Mouse (Mus musculus) left cerebral cortex, adult 2 months (tissue): Measurements from ENCODE around the gene Litaf. TPM values are rescaled to one million over a fixed set of nuclear protein-coding genes. Genes with fewer than 3 reads are reported as not detected.

Experiments
- DNase-seq, 2 experiments: peaks; one replicate each; pipeline ENCODE4 v3.0.0; 2021 to 2022; ENCODE audit warnings: low spot score in 2 of 2, mixed read lengths in 1 of 2; ENCODE audit errors: extremely low spot score in 1 of 2
- H3K27ac ChIP-seq: fragments of 200-600 bp; 2 replicates; pipeline ENCODE4 v1.8.1; 2022
- H3K4me3 ChIP-seq: fragments of 200-600 bp; 2 replicates; pipeline ENCODE4 v1.8.1; 2022
- CTCF ChIP-seq: fragments of 200-600 bp; IDR thresholded peaks from 2 replicates; pipeline ENCODE4 v1.8.1; 2022; ENCODE audit warnings: antibody characterized with exemption, mild to moderate bottlenecking, moderate library complexity
- intact Hi-C: fragments of 180-260 bp; cut with DNase I; formaldehyde crosslinking; loops from one replicate; pipeline ENCODE4 v1.15.1; 2025
- total RNA-seq, 2 experiments: library from RNA; stranded (reverse); gene quantifications; 2 replicates each; pipeline ENCODE4 v1.2.3; 2021

The Litaf gene
- total RNA-seq, 2 experiments from 2014 or later: 9.1 to 14.1 TPM

DNA sequence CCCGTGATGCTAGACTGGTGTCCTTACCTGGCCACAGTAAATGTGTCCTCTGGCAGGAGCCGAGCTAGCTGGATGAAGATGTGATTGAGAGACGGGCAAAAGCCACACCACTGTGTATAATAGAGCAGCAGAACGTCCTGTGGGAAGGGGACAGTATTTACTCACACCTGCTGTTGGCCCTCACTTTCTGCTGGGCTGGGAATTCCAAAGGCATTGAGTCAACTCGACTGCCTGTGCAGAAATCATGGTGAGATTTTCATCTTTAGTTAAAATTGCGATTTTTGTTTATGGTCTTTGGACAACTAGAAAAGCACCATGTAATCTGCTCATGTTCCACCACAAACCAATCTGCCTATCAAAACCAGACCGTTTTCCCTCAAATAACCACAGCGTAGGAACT, 18.2 kb upstream of the Litaf start:
- H3K27ac ChIP-seq: no peak overlapping the region
- DNase-seq: no peak
- TF ChIP-seq CTCF: no peak
- H3K4me3 ChIP-seq: no peak overlapping the region
- intact Hi-C loops: no loop called here

DNA sequence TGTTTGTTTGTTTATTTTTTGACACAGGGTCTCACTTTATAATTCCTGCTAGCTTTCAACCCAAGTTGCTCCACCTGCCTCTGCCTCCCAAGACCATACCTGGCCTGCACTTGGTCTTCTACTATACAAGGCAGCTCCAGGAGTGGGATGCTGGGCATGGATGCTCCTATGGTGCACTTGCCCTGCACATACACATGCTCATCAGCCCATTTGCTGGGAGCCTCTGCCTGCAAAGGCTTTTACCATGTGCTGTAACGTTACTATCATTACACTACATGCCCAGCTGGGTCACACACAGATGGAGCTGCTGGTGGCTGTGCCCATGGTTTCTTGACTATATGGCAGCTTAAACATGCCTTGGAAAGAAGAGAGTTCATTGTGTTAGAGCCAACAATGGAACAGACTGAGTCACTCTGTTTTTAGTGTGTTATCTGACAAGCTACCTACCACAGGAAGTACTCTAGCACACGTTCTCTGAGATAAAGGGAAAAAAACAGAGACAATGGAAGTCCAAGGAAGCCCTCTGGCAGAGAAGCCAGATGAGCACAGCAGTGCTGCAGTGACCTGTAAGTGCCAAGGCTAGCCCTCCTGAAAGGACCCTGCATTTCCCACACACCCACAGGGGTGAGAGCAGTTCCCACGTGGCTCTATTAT, 12.4 kb upstream of the Litaf start:
- no peak overlapping the region for H3K4me3 ChIP-seq
- H3K27ac ChIP-seq: no peak overlapping the region
- DNase-seq: no peak
- no peak for TF ChIP-seq CTCF
- intact Hi-C loops: no loop called here

DNA sequence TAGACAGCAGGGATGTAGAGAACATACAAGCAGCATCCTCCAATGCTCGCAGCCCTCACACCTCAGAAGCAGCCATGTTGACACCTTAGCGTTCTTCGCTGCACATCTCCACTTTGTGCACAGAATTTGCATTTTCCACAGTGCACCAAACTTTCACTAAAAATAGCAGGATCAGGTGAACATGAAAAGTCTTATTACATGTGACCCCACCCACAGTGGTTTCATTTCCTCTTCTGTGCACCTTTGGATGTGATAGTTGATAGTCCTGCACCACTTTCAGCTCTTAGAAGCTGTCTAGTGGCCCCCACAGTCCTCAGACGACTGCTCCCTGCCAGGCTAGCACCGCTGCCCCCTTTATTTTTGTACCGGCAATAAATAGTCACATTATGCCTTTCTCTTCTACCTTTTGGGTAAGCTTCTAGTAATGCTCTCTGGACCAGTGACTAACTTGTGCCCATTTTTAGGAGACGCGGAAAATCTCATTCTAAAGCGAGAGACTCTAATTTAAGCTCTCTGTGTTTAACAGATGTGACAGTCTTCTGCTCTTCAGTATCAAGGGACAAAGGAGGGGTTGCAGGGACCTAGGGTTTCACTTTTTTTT, 11.7 kb upstream of the Litaf start:
- intact Hi-C loops: no loop called here

DNA sequence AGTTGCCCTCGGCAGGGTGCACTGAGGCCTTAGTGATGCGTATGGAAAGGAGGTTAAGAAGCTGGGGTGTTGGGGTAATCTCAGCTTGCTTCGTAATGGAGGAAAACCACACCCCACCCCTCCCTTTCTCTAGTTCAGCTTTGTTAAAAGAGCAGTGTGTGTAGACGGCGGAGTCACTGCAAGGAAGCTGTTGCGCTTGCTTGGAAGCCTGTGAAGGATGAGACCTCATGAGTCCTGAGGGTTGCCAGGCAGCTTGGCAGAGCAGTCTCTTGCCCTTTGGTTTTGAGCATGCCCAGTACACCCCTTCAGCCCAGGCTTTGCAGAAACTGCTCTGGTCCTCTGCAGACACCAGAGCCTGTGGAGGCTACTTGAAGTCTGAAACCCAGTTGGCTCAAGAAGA, 7.1 kb upstream of the Litaf start:
- H3K27ac ChIP-seq: peak overlapping the region; percentile 8; the same call in 1 of the 2 replicates
- TF ChIP-seq CTCF: no peak
- intact Hi-C loops: no loop called here
- H3K4me3 ChIP-seq: no peak overlapping the region
- DNase-seq: no peak

More for the DNA sequence above, 11.7 kb upstream of the Litaf start:
- Histone ChIP-seq H3K27ac (peak overlapping the region; percentile 54; the same call in 1 of the 2 replicates), H3K4me3 (no peak overlapping the region)
- TF ChIP-seq CTCF: no peak
- no peak for DNase-seq

DNA sequence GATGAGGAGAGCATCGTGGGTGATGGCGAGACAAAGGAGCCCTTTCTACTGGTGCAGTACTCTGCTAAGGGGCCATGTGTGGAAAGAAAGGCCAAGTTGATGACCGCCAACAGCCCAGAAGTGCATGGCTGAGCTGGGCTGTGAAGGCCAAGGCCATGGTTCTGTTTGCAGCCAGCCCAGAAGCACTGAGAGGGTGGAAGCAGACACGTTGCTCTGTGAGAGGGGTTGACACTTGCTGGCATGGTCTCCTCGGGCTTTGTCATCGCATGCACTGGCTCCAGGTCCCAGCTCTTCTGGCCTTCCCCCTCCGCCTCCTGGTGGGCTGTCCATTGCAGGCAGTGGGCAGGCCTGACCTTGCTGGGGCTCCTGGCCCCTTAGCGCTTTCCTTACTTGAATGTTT, 6.5 kb upstream of the Litaf start:
- no peak for DNase-seq
- TF ChIP-seq CTCF: no peak
- intact Hi-C loops: no loop called here
- H3K4me3 ChIP-seq: no peak overlapping the region
- peak overlapping the region; percentile 8; the same call in 1 of the 2 replicates for H3K27ac ChIP-seq

DNA sequence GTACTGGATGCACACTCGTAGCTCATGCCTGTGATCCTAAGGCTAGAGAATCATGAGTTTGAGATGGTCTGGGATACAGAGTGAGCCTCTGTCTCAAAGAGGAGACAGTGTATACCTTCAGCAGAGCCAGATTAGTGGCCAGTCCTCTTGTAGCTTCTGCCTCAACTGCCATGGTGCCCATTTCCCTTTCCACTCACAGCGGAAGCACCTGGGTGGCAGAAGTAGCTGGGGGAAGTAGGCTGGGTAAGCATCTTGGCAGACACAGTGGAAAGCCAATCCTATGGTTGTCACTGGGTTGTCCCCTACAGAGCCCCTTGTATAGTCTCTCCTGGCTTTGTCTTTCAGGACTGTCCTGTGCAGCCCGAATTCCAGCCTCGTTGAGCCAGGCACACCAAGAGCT, 5.9 kb upstream of the Litaf start:
- no peak for TF ChIP-seq CTCF
- Histone ChIP-seq H3K27ac (no peak overlapping the region; the same call in 1 of the 2 replicates), H3K4me3 (no peak overlapping the region)
- intact Hi-C loops: no loop called here
- no peak for DNase-seq

DNA sequence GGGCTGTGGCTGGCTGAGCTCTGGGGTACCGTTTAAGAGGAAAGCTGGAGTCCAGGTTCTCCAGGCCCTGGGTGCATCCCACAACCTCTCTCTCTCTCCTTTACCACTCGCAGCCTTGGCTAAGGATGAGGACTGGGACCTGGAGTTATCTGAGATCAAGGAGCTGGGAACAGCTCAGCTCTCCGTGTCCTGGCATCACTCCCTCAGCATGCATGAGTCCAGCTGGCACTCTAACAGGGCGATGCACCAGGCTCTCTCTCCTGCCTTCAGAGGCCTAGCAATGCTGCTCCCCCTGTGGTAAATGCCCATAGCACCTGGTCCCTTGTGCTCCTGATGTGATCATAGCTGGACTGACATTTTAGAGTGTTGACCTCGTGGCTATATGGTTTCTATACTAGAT, 5.2 kb upstream of the Litaf start:
- TF ChIP-seq CTCF: no peak
- no peak for DNase-seq
- H3K4me3 ChIP-seq: no peak overlapping the region
- H3K27ac ChIP-seq: peak overlapping the region; percentile 40; the same call in 1 of the 2 replicates
- intact Hi-C loops: no loop called here

DNA sequence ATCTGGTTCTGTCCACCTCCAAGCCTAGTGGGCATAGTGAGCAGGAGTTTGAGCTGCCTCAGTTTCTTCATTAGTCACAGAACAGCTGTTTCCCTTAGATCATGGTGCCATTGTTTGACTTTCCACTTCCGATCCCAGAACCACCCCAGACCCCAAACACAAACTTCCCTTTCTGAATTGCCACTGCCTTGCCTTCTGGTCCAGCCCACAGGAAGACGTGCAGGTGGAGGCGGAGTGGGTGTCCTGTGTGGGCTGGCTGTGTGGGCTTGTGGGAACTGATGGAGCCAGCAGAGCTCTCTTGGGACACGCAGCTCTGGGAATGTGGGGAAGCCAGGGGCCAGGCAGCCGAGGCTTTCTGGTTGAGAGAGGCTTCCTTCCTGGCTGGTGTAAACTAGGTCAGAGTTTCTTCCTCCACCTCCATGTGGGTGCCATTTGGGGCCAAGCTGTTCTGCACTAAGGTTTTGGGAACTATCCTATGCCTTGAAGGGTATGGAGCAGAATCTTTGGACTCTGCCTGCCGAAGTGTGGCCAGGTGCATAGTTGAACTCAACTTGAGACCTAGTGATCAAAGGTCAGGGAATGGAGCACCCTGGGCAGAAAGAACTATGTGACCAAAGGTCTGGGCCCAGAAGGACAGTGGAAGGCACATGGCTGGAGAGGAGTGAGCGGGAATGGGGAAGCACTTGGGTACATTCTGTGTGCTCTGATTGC, 3.9 kb upstream of the Litaf start:
- peak overlapping the region; percentile 40; the same call in 1 of the 2 replicates for H3K27ac ChIP-seq
- no peak for TF ChIP-seq CTCF
- peak in 1 of 2 experiments; percentile 33 for DNase-seq
- H3K4me3 ChIP-seq: no peak overlapping the region
- intact Hi-C loops: loop anchor here (5.0 kb wide), 1 partner anchor 37 kb away; no protein-coding TSS in a partner anchor

DNA sequence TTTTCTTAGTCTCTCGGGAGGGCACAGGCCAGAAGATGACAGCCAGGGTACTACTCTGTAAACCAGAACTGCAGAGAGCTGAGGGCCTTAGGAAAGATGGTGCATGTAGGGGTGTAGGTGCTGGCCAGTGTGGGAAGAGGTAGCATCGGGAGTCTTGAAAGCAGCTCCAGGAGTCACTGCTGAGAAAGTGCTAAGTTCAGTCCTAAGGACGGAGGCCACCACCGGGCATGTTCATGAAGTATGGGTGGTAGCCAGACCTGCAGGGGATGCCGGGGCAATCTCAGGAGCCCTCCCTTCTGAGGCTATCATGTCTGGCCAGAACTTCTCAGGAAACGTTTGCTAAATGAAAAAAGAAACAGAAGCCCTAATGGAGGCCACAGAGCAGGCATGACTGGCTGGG, 3.3 kb upstream of the Litaf start:
- no peak for DNase-seq
- no peak for TF ChIP-seq CTCF
- H3K4me3 ChIP-seq: no peak overlapping the region
- intact Hi-C loops: loop anchor here (5.0 kb wide), 1 partner anchor 38 kb away; no protein-coding TSS in a partner anchor
- H3K27ac ChIP-seq: no peak overlapping the region

DNA sequence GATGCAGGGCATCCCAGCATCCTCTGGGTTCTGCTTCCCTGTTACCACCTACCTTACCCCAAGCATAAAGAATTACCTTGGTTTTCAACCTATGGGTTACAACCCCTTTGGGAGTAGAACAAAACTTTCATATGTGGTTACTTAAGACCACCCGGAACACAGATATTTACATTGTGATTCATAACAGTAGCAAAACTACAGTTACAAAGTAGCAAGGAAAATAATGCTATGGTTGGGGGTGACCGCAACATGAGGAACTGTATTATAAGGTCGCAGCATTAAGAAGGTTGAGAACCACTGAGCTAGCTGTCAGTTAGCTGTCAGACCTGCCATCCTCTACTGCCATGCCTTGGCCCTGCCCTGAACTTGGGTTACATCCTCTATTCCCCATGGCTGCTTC, 2.7 kb upstream of the Litaf start:
- Histone ChIP-seq H3K4me3 (no peak overlapping the region), H3K27ac (no peak overlapping the region)
- no peak for DNase-seq
- intact Hi-C loops: loop anchor here (5.0 kb wide), 1 partner anchor 39 kb away; no protein-coding TSS in a partner anchor
- no peak for TF ChIP-seq CTCF

DNA sequence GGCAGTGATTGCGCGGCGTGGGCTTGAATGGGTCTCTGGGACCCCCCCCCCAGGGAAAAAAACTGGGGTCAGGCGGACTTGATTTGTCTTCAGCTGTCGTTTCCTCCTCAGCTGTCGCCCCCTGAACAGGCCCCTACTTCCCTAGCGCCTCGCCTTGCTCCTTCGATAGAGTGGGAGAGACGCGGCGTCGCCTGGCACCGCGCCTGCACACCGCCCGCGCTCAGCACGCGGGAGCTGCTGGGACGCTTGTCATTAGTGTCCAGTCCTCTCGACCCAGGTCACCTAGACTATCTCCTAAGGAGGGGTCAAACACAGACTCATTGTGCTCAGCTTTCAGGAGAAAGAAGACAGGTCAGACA, 855 bp upstream of the Litaf start:
- Histone ChIP-seq H3K27ac (peak overlapping the region; percentile 95), H3K4me3 (peak overlapping the region; percentile 74)
- intact Hi-C loops: loop anchor here (1.0 to 5.0 kb wide), 2 partner anchors 25 to 40 kb away; no protein-coding TSS in a partner anchor
- no peak for TF ChIP-seq CTCF
- peak; percentile 63 to 68 for DNase-seq

DNA sequence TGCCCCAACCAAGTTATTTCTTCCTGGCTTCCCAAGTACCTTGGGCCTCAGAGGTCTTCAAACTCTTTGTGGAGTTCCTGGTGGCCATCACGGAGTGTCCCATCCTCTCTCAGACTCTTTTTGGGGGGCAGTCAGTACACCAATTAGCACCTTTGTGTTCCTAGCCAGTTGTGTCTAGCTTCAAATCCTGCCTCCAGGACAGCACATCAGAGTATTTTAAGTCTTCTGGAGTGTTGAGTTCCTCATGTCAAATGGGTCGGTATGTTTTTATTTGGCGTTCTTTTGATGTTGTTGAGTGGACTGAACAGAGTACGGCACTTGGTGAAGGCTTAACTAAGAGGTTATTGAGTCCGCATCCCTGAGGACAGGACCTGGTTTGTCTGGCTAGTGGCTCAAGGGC, 526 bp downstream of the Litaf start:
- intact Hi-C loops: loop anchor here (5.0 kb wide), 1 partner anchor 42 kb away; no protein-coding TSS in a partner anchor
- TF ChIP-seq CTCF: no peak
- Histone ChIP-seq H3K4me3 (peak overlapping the region; percentile 74), H3K27ac (peak overlapping the region; percentile 13)
- DNase-seq: no peak
